Mouse (Mus musculus) embryonic fibroblast, embryonic 13.5 days (primary cell): ENCODE measurements around the gene Itgb6. TPM values are rescaled to one million over a fixed set of nuclear protein-coding genes. Genes with fewer than 3 reads are reported as not detected.

Experiments
- H3K27ac ChIP-seq: 2 replicates; pipeline ENCODE4 v1.5.1; 2012; ENCODE audit warnings: low read length, control low read depth, inconsistent platforms; ENCODE audit not compliant: insufficient read depth
- H3K4me1 ChIP-seq: 2 replicates; pipeline ENCODE4 v1.6.1; 2011; ENCODE audit warnings: low read length; ENCODE audit not compliant: control insufficient read depth, insufficient read depth
- H3K4me3 ChIP-seq: 2 replicates; pipeline ENCODE4 v1.5.1; 2011; ENCODE audit warnings: mild to moderate bottlenecking, control low read depth, low read length; ENCODE audit not compliant: insufficient read depth
- CTCF ChIP-seq: IDR thresholded peaks from 2 replicates; pipeline ENCODE4 v1.5.1; 2011; ENCODE audit warnings: mild to moderate bottlenecking, control low read depth, low read length, moderate library complexity, borderline replicate concordance; ENCODE audit not compliant: insufficient read depth
- POLR2A ChIP-seq: IDR thresholded peaks from 2 replicates; pipeline ENCODE4 v1.6.1; 2011; ENCODE audit warnings: low read depth, mild to moderate bottlenecking, control low read depth, low read length, moderate library complexity
- polyA plus RNA-seq: library from polyadenylated mRNA; stranded (reverse); fragments of >200 nt; gene quantifications from 2 replicates; pipeline ENCODE4 v1.2.4, GENCODE M21; 2011; ENCODE audit warnings: low read depth; ENCODE audit not compliant: missing spikeins, insufficient read length

The Itgb6 gene
- polyA plus RNA-seq, 1 experiment: not detected

DNA sequence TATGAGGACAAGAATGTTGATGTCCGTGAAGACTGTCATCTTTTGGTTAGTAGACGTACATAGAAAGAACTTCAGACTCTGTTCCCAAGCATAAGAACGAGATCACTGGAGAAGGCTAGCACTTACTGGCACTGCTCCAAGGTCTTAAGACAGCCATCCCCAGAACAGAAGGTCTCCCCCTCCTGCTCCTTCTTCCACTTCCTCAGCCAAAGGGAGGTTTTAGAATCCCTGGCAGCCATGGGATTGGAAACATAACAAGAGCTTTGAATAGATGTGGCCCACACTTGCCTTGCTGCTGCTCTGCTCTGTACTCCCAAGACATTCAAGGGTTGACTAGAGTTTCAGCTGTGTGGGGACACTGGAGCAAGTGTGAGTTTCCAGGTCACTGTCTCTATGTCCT lies 63.5 kb downstream of the Itgb6 start:
- no peak overlapping the region for H3K4me3 ChIP-seq
- no peaks in the 10 kb centered on the region for H3K4me1 ChIP-seq
- TF ChIP-seq CTCF (no peak), POLR2A (no peak)
- no peak overlapping the region for H3K27ac ChIP-seq

DNA sequence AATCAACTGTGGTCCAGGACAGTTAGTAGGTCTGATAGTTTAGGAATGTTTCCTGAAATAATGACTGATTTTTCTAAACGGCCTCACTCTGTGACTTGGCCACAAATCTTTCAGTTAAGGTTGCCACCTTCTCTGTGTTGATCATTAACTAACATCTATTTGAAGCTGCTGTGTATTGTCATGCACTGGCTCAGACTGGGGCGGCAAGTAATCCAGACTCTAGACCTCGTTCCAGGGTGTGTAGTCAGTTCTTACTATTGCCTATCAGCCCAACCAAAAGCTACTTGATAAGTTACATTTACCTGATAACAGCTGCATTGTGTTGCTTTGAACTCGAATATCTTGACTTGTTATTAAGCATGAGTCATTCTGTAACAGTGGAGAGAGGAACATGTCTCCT lies 67.6 kb downstream of the Itgb6 start:
- Histone ChIP-seq H3K27ac (no peak overlapping the region), H3K4me3 (no peak overlapping the region)

DNA sequence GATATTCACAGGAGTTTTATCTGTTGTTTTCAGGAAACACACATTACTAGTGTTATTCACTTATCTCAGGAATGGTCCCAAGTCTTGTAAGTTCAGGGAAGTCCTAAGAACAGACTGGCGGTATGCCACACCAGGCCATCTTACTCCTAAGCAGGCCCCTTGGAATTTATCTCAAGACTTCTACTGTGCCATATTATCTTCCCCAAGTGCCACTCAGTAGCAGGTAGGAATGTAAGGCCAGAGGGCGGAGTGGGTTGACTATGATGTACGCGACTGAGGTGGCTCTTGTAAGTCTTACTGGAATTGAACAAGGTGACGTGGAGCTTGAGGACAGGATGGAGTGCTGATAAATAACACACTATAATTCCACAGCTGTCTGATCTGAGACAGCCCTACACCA lies 72.3 kb downstream of the Itgb6 start:
- no peak overlapping the region for H3K27ac ChIP-seq
- TF ChIP-seq POLR2A: no peak
- no peaks in the 10 kb centered on the region for H3K4me1 ChIP-seq
- no peak overlapping the region for H3K4me3 ChIP-seq

More for the DNA sequence above, 67.6 kb downstream of the Itgb6 start:
- TF ChIP-seq CTCF (no peak), POLR2A (no peak)
- H3K4me1 ChIP-seq: no peaks in the 10 kb centered on the region

DNA sequence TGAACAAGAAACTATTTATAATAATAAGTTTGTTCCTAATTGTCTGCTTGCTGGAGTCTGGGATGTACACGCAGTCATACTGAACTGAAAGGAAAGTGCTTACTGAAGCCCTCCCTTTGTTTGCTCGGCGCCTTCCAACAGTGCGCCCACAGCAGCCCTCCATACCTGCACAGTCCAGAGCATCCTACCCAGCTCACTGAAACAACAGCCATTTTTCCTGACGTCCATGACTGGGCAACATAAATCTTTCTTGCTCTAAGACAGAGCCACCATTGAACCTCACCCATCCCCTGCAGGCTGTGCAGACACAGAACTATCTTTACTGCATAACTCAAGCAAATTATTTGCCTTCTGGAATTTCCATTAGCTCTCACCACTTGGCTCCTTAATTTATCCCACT lies 74.8 kb downstream of the Itgb6 start:
- Histone ChIP-seq H3K4me3 (no peak overlapping the region), H3K4me1 (peaks cover 1% of the 10 kb centered on the region; the same call in 1 of the 2 replicates), H3K27ac (no peak overlapping the region)
- no peak for TF ChIP-seq CTCF
- TF ChIP-seq POLR2A: no peak

DNA sequence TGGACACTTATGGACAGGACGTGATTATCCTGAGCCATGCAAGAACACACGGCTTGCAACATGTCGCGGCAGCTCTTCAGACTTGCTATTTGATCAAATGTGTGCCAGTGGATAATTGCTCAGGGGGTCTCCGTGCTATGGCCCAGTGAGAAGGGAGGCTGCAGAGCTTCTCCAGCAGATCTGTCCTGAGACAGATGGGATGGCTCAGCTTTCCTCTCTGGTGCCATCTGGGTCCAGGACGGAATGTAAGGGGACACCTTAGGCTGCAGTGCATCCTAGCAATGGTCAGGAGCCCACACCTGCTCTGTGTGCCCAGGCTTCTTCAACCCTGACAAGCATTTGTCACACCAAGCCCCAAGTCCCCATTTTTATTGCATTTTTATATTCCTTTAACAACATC lies 75.9 kb downstream of the Itgb6 start:
- TF ChIP-seq CTCF: no peak
- no peak for TF ChIP-seq POLR2A
- Histone ChIP-seq H3K27ac (no peak overlapping the region), H3K4me3 (no peak overlapping the region), H3K4me1 (peaks cover 3% of the 10 kb centered on the region; the same call in 1 of the 2 replicates)

DNA sequence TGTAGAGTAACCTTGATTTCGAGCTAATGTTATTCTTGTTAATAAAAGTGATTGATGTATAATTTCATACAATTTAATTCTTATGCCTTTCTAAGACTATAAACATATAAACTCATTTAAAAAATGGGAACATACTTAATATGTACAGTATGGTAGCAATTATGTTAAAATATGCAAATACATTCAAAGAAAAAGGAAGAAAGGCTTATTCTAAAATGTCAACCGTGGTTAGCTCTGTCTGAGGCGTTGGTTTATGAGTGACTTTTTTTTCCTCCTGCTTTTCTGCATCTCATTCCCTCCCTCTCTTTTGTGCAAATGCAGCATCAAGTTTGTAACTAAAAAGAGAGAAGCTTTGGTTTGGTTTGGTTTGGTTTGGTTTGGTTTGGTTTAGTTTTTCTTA lies 79.0 kb downstream of the Itgb6 start:
- no peak overlapping the region for H3K27ac ChIP-seq
- H3K4me1 ChIP-seq: peaks cover 3% of the 10 kb centered on the region
- no peak overlapping the region for H3K4me3 ChIP-seq
- TF ChIP-seq CTCF (no peak), POLR2A (no peak)

DNA sequence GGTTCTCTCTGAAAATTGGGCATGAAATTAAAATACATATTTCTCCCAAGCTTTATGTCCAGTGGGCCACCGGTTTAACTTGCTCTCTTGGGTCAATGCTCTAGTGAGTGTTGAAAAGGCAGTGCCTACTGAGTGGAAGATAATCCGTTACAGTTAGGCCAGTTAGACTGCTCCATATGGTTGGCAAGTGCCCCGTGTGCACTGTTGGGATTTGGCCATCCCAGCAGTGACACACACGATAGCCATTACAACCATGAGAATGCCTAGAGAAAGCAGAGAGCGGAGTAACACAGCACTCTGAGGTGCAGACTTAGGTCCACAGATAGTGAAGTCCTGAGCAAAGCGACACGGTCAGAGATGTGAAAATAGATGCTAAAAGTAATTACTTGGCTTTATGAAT lies 79.8 kb downstream of the Itgb6 start:
- TF ChIP-seq POLR2A (no peak), CTCF (no peak)
- H3K4me1 ChIP-seq: peaks cover 3% of the 10 kb centered on the region
- no peak overlapping the region for H3K27ac ChIP-seq
- no peak overlapping the region for H3K4me3 ChIP-seq

DNA sequence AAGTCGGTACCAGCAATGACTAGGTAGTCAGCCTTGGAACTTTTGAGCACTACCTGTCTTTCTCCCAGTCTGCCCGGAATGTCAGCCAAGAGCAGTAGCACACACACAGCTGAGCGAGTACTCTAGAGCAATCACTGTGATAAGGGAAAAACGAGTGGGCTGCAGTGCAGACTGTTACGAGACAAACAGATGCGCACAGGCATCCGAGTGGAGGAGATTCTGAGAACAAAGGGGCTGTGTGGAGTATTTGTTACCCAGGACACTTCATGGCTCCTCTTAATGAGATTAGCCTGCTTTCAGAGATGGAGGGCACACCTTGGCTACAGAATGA lies 82.1 kb downstream of the Itgb6 start:
- Histone ChIP-seq H3K4me1 (peaks cover 3% of the 10 kb centered on the region), H3K4me3 (no peak overlapping the region), H3K27ac (no peak overlapping the region)
- no peak for TF ChIP-seq POLR2A
- no peak for TF ChIP-seq CTCF

DNA sequence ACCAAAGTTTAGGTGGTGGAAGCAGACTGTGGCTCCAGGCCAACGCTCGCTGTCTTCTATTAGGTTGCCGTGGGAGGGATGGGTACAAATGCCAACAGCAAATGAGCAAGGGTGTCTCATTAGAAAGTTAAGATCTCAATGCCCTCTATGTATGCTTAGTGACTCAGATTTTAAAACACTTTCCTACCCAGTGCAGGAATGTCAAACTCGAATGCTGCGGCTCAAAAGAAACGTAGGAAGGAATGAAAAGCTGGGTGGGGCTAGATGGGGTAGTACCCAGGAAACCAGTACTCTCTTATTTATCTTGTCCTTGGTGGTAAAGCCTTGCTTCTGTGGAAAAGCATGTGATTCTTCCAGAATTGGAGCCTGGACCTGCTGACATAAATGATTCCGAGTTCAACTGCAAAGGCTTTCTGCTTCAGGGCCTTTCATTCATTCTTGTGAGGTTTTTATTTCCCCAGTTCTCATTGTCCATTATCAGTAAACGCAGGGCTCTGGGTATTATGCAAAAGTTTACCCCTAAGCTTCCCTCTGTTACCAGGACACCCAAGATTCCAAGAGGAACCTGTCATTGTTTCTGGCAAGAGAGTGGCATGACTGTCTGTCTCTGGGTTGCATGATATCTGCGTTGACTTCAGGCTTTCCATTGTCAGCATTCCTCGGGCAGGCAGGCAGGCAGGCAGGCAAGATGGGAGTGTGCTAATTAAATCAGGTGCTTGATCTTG lies 82.7 kb downstream of the Itgb6 start:
- TF ChIP-seq POLR2A (no peak), CTCF (no peak)
- peaks cover 3% of the 10 kb centered on the region for H3K4me1 ChIP-seq
- no peak overlapping the region for H3K27ac ChIP-seq
- no peak overlapping the region for H3K4me3 ChIP-seq

DNA sequence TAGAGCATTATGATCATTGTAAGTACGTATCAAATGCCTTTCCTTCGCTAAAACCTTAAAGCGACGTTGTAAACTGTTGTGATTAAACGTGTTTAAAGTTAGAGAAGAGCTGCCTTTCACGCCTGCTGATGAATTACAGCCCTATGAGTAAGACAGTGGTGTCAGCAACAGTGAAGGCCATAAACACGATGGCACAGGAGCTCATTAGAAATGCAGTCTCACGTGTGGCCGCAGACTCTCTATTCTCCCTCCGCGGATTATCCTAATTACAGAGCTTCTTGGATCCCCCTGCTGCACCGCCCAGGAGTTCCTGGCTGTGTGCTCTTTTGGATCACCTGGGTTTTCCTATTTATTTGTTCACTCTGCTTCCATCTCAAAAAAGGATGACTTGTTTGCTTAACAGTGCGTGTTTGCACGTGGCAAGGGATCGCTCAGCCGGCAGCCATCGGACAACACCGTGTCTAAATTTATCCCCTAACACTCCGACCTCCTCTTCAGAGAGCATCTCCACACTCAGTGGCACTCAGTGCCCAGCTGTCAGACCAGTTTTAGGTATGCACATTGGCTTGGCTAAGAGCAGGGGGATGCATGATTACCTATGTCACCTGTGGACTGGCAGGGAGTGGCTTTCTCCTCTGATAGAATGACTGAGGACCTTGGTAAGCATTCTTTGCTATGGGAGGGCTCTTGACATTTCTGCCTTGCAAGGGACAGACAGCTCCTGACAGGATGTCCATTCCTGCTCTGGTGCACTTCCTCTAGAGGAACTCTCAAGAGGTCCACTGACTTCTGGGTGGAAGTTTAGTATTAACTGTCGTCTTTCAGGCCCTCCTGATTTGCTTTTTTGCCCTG lies 85.3 kb downstream of the Itgb6 start:
- no peak overlapping the region for H3K4me3 ChIP-seq
- no peaks in the 10 kb centered on the region; the same call in 1 of the 2 replicates for H3K4me1 ChIP-seq
- TF ChIP-seq POLR2A (no peak), CTCF (no peak)
- H3K27ac ChIP-seq: no peak overlapping the region
